Mouse (Mus musculus) B cell, adult 2 months (primary cell): ENCODE data around the gene Efcab12.
A peak's percentile ranks its signal among the peaks of the same experiment; 100 is the strongest.

Source experiments
- DNase-seq, 2 experiments: peaks; one replicate each; pipeline ENCODE4 v3.0.0; 2022

The Efcab12 gene

DNA sequence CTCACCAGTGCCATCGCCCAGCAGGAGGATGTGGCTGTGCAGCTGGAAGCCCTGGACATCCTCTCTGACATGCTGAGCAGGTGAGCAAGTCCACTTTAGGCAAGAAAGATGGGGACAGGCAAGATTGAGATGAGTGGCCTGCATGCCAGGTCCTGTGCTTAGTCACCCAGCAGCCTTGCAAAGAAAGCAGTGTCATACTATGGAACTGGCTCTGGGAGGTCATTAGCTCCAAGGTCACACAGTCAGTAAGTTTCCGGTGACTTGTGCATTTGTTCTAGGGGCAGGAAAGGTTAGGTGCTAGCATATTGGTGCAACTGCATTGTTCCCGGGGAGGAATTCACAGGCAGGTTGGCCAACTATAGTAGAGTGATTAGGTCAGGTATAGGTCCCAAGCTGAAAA, 55.4 kb downstream of the Efcab12 start:
- no peak for DNase-seq

DNA sequence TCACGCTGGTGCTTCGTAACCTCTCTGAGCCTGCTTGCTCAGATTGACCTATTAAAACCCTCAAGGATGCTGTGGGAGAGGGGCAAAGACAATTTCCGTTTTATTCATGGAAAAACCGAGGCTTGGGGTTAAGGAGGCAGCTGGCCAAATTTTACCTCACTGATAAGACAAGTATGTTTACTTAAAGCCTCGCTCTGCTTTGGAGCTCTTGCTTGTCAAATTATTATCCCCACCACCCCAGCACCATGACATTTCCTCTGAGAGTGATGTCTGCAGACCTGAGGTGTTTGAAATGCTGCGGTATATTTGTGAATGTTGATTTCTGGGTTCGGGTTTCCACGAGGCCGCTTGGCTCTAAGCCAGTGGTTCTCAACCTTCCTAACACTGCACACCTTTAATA, 61.8 kb downstream of the Efcab12 start:
- DNase-seq = no peak

DNA sequence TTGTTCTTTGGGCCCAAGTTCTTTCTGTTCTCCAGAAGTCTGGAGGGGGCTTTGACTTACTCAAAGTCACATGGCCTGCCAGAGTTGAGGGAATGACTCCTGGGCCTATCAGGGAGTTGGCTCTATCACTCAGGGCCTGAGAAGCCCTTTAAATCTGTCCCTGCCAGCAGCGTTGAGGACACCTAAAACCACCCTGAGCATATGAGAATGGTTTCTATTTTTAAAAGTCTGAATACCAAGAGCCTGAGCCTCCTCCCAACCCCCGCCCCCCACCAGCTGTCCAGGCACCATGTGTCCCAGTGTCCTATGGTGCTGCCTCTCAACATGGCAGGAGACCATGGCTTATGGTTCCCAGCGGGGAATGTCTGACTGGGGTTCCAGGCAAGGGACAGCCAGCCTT, 62.4 kb downstream of the Efcab12 start:
- no peak for DNase-seq

DNA sequence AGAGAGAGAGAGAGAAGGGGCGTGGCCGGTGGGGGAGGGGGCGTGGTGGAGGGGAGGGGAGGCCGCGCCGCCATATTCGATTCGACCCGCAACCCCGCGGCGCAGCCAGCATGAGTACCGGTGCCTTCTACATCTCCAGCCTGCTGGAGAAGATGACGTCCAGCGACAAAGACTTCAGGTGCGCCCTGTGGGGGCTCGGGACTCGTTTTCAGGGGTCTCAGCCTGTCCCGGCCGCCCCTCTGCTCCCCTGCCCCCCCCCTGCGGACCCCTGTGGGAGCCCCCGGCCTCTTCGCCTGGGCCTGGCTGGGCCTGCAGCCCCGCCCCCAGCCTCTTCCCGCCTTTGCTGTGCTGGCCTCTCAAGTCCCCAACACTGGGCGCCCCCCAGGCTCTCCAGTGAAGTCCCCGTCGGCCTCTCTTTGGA, 63.7 kb downstream of the Efcab12 start, which contains the start of gene Cand2:
Gene Cand2 (plus strand): TSS at position 38 of the 421 bp plus-strand sequence.
- peak; percentile 68 to 71 for DNase-seq

DNA sequence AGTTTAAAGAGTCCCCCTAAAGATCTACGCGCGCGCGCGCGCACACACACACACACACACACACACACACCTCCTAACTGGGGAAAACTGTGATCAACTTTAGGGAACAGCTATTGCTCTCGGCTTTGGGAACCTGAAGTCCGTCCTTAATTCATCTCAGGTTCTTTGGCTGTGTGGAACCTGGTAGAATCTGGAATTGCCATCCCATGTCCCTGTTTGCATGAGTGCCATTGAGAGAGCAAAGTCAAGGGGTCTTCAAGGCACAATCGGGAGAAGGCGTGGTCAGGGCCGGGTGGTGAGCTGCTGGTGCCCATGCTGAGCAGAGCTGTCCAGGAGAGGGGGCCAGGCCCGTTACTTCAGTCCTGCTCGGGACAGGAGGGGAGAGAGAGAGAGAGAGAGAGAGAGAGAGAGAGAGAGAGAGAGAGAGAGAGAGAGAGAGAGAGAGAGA, 64.2 kb downstream of the Efcab12 start:
- peak; percentile 25 to 43 for DNase-seq

DNA sequence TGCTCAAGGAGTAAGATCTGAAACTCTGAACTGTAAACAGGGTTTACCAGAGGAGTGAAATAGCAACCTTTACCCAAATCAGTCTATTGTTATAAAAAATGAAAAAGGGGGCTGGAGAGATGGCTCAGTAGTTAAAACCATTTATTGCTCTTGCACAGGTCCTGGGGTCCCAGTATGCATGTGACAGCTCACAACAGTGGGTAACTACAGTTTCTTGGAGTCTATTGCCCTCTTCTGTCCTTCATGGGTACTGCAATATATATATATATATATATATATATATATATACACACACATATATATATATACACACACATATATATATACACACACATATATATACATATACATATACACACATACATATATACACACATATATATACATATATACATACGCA, 65.6 kb downstream of the Efcab12 start:
- DNase-seq = peak; percentile 20 to 24

DNA sequence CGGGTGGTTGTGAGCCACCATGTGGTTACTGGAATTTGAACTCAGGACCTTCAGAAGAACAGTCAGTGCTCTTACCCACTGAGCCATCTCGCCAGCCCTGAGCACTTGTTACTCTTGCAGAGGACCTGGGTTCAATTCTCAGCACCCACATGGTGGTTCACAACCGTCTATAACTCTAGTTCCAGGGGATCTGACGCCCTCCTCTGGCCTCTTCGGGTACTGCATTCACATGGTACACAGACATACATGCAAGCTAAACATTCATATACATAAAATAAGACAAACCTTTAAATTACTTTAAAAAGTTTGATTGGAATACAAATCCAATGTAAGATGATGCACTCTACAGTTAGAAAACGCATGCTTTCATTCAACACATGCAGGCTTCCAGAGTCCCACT, 66.0 kb downstream of the Efcab12 start:
- peak; percentile 26 to 38 for DNase-seq

DNA sequence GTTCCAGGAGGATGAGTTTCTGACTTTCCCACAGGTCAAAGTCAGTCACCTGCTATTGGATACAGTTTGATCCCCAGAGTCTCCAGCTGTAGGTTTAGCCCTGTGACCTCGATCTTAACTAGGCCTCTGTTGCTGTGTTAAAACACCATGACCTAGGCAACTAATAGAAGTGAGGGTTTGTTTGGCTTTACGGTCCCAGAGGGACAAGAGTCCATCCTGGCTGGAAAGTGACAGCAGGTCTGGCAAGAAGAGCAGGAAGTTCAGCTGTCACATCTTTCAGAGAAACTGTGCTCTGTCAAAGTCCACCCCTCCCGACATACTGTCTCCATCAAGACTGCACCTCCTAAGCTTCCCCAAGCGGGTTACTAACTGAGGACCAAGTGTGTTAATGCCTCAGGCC, 67.4 kb downstream of the Efcab12 start:
- no peak for DNase-seq

DNA sequence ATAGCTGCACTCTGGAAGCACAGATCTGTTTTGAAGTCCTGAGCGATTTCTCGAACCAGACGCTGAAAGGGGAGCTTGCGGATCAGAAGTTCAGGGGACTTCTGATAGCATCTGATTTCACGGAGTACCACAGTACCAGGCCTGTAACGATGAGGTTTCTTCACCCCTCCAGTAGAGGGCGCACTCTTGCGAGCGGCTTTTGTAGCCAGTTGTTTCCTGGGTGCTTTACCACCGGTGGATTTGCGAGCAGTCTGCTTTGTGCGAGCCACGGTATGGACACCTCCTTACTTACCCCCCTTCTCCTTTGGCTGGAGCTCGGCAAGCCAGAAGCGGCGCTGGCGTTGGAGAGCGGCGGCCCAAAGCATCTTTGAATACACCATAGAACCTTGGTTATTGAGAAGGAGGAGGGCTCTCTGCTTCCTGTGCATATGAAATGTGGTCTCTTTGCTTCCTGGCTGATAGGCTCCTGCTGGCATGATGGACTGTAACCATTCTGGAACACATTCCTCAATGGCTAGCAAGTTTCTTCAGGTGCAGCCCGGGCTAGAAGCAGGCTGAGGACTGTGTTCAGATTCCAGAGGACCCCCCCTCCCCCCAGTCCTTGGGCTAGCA, 68.0 kb downstream of the Efcab12 start:
- DNase-seq = no peak

DNA sequence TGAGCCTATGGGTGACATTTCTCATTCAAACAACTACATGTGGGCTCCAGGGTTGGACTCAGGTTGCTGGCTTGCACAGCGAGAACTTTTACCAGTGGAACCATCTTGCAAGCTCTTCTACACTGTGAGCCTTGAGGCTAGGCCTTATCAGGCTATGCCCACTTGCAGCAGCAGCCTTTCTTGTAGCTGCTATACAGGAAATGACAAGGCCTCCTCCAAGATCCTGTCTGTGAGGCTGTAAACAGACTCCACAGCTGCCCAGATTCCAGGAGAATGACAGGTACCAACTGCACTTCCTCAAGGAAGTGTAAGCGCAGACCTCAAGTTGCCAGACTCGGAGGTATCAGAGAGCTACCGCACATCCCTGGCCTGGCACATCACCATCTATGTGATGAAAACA, 70.0 kb downstream of the Efcab12 start:
- DNase-seq = no peak

DNA sequence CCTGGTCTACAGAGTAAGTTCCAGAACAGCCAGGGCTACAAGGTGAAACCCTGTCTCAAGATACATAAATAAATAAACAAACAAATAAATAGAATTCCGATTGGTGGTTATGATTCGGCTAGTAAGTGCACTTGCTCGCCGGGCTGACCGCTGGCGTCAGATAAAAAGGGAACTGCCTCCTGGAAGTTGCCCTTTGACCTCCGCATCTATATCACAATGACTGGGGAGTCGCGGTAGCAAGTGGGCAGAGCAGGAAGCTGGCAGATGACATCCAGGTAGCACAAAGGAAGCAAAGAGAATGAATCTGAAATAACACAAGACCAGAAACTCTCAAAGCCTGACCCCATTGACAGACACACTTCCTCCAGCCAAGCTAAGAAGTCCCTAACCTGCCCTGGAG, 70.9 kb downstream of the Efcab12 start:
- DNase-seq = no peak

DNA sequence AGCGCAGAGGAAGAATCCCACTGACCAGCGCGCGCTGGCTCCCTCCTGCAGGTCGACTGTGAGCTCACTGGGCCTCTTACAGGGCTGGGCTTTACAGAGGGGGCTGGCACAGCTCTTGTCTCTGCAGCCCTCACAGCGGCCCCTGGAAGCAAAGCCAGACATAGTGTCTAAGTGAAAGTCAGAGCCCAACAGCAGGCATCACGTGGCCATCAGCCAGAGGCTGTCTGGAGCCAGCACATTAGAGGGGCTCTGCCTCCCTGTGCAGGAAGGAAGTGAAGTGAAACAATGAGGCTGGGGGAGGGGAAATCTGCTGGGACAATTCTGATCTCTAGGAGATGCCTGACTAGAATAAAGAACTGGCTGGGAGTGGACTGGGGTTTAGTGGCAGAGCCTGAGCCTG, 74.0 kb downstream of the Efcab12 start:
- no peak for DNase-seq

DNA sequence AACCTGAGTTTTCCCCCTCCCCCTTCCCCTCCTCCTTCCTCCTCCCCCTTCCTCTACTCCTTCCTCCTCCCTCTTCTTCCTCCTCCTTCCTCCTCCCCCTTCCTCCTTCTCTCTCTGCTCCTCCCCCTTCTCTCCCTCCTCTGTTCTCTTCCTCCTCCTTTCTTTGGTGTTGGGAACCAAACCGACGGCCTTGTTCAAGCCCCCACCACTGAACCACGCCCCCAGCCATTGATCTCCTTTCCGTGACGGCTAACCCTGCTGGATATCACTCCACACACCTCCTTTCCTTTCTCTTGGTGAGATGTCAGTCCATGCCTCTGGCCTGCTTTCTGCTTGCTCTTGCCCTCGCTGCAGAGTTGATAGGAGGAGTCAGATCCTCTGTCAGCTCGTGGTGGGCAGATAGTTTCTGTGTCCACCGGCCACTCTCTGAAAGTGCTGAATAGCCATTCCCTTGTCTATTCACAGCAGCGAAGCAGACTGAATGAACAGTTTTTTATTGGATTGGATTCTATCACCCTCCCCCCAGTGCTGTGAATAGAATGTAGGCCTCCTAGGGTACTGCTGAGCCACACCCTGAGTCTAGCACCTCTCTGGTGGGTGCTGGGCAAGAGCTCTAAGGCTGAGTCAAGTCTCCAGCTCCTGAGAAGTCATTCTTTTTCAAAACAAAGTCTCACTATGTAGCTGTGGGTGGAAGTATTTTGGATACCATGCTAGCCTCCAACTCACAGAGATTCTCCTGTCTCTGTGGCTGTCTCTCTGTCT, 76.0 kb downstream of the Efcab12 start, which contains the start of gene Tmem40:
Gene Tmem40 (minus strand): TSS at position 416 of the 762 bp plus-strand sequence.
- DNase-seq = no peak

DNA sequence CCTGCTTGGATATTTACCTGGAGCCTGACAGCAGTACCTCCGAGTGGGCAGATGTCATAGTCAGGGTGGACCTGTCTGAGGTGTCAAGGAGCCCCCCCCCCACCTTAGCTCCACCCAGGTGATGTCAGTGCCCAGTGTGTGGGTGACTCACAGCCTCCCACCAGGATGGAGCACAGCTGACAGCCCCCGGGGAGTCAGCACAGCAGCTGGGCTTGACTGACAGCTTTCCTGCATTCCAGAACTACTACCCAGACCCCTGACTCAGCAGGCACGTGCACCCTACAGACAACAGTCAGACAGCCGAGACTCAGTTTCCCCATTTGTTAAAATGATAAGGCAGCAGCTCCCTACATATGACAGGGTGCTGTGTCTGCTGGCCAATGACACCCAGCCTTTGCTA, 77.2 kb downstream of the Efcab12 start:
- no peak for DNase-seq
